Mouse (Mus musculus) liver, adult 2 months (tissue): ENCODE measurements around the gene Gpr142.

Experiments used
- CTCF ChIP-seq: fragments of 200-500 bp; IDR thresholded peaks from 2 replicates; pipeline ENCODE4 v1.5.1; 2011; ENCODE audit warnings: low read depth, low read length, control low read depth
- POLR2A ChIP-seq: fragments of 200-500 bp; IDR thresholded peaks from 2 replicates; pipeline ENCODE4 v1.6.1; 2011; ENCODE audit warnings: low read length, control low read depth; ENCODE audit not compliant: insufficient read depth; ENCODE audit errors: extremely low read depth

- TF ChIP-seq CTCF (no peak), POLR2A (no peak)
Measured at GRCm38 (mm10) chr11:114797176-114797575, 1.5 kb upstream of the Gpr142 start.
